Mouse (Mus musculus) stomach, embryonic 16.5 days (tissue): Measurements from ENCODE around the gene Ostn. TPM values are rescaled to one million over a fixed set of nuclear protein-coding genes. Genes with fewer than 3 reads are reported as not detected.

ENCODE experiments used
- ATAC-seq: fragments of 200-750 bp; cut with Nextera tagmentation; 2 replicates; pipeline ENCODE4 v1.8.0; 2017; ENCODE audit warnings: moderate number of reproducible peaks, moderate TSS enrichment; ENCODE audit not compliant: insufficient read depth, low FRiP score
- H3K27ac ChIP-seq: fragments of 300-500 bp; sonication (generic); 2 replicates; pipeline ENCODE4 v1.5.1; 2014; ENCODE audit warnings: low read length
- H3K27me3 ChIP-seq: fragments of 300-500 bp; sonication (generic); 2 replicates; pipeline ENCODE4 v1.6.1; 2014; ENCODE audit warnings: low read length, control low read depth, mixed read lengths; ENCODE audit not compliant: control insufficient read depth, insufficient read depth
- H3K36me3 ChIP-seq: fragments of 300-500 bp; sonication (generic); 2 replicates; pipeline ENCODE4 v1.6.1; 2014; ENCODE audit warnings: low read length; ENCODE audit not compliant: control insufficient read depth, insufficient read depth
- H3K4me1 ChIP-seq: fragments of 300-500 bp; sonication (generic); 2 replicates; pipeline ENCODE4 v1.6.1; 2014; ENCODE audit warnings: low read length, control low read depth, mixed read lengths; ENCODE audit not compliant: control insufficient read depth, insufficient read depth
- H3K4me2 ChIP-seq: fragments of 300-500 bp; sonication (generic); 2 replicates; pipeline ENCODE4 v1.6.1; 2014; ENCODE audit warnings: low read depth, low read length, mixed read lengths
- H3K4me3 ChIP-seq: fragments of 300-500 bp; sonication (generic); replicated peaks from 2 replicates; pipeline ENCODE4 v1.5.1; 2014; ENCODE audit warnings: mild to moderate bottlenecking, low read length
- H3K9ac ChIP-seq: fragments of 300-500 bp; sonication (generic); 2 replicates; pipeline ENCODE4 v1.6.1; 2014; ENCODE audit warnings: low read length
- H3K9me3 ChIP-seq: fragments of 300-500 bp; sonication (generic); replicated peaks from 2 replicates; pipeline ENCODE4 v1.6.1; 2016; ENCODE audit warnings: low read length, control low read depth; ENCODE audit not compliant: control insufficient read depth
- whole genome bisulfite sequencing: fragments of 180-500 bp; shearing (Covaris S2); extraction: QIAGEN DNeasy Blood & Tissue Kit; methylation state at CpG from one replicate; pipeline ENCODE4 v1.1.7; 2014; 5-methylcytosine and 5-hydroxymethylcytosine counted together
- polyA plus RNA-seq: library from polyadenylated mRNA; unstranded; fragments of >200 nt; fragmentation: Nextera tagmentation; extraction: Ambion mirVana; gene quantifications from 2 replicates; pipeline ENCODE4 v1.2.1, GENCODE M21; 2015

Ostn gene
- polyA plus RNA-seq, 1 experiment from 2014 or later: 0.18 TPM

- Histone ChIP-seq H3K9ac (no peak overlapping the region), H3K36me3 (no peaks in the 10 kb centered on the region), H3K27ac (no peak overlapping the region), H3K4me1 (peaks cover 7% of the 10 kb centered on the region), H3K4me2 (no peak overlapping the region), H3K9me3 (no peaks in the 10 kb centered on the region), H3K27me3 (no peaks in the 10 kb centered on the region), H3K4me3 (no peak overlapping the region)
- no peak for ATAC-seq
- WGBS: 70% methylated on average over 4 of the region's 4 CpGs
These were observed 77.8 kb downstream of the Ostn start for GRCm38 (mm10) chr16:27384893-27385603.

GRCm38 (mm10) chr16:27385649-27386048 is 78.4 kb downstream of the Ostn start:
- no peaks in the 10 kb centered on the region for H3K36me3 ChIP-seq
- H3K4me3 ChIP-seq: no peak overlapping the region
- H3K9me3 ChIP-seq: no peaks in the 10 kb centered on the region
- no peak overlapping the region for H3K27ac ChIP-seq
- peaks cover 11% of the 10 kb centered on the region for H3K4me1 ChIP-seq
- H3K27me3 ChIP-seq: no peaks in the 10 kb centered on the region
- H3K4me2 ChIP-seq: no peak overlapping the region
- no peak for ATAC-seq
- no peak overlapping the region for H3K9ac ChIP-seq
- WGBS: 88% methylated on average over 1 of the region's 1 CpGs

GRCm38 (mm10) chr16:27386850-27387407 is 79.6 kb downstream of the Ostn start:
- Histone ChIP-seq H3K36me3 (no peaks in the 10 kb centered on the region), H3K4me1 (peaks cover 16% of the 10 kb centered on the region), H3K9me3 (no peaks in the 10 kb centered on the region), H3K27ac (no peak overlapping the region), H3K4me3 (no peak overlapping the region), H3K27me3 (no peaks in the 10 kb centered on the region), H3K9ac (no peak overlapping the region), H3K4me2 (no peak overlapping the region)
- 63% methylated on average over 4 of the region's 4 CpGs for WGBS
- no peak for ATAC-seq

GRCm38 (mm10) chr16:27387634-27388611 is 80.6 kb downstream of the Ostn start:
- H3K4me3 ChIP-seq: peak overlapping the region; percentile 74
- 32% methylated on average over 12 of the region's 12 CpGs for WGBS
- H3K4me2 ChIP-seq: peak overlapping the region; percentile 87
- no peaks in the 10 kb centered on the region for H3K36me3 ChIP-seq
- peaks cover 21% of the 10 kb centered on the region for H3K4me1 ChIP-seq
- H3K9me3 ChIP-seq: no peaks in the 10 kb centered on the region
- peak; percentile 59 for ATAC-seq
- H3K27me3 ChIP-seq: no peaks in the 10 kb centered on the region
- peak overlapping the region; percentile 54 for H3K9ac ChIP-seq
- H3K27ac ChIP-seq: peak overlapping the region; percentile 90

- Histone ChIP-seq H3K27me3 (no peaks in the 10 kb centered on the region), H3K36me3 (no peaks in the 10 kb centered on the region), H3K27ac (peak within 1 kb of the TSS; percentile 97), H3K9me3 (no peaks in the 10 kb centered on the region), H3K4me2 (peak within 1 kb of the TSS; percentile 87), H3K4me1 (peaks cover 21% of the 10 kb centered on the region), H3K4me3 (peak within 1 kb of the TSS; percentile 74), H3K9ac (peak within 1 kb of the TSS; percentile 98)
- ATAC-seq: peak; percentile 95
- WGBS: under 1% methylated on average over 65 of the region's 69 CpGs
These were observed 81.6 kb downstream of the Ostn start, which contains the start of gene Ccdc50 for GRCm38 (mm10) chr16:27388761-27389451. Gene Ccdc50, plus strand, starts transcription at chr16:27388869.

- Histone ChIP-seq H3K27me3 (no peaks in the 10 kb centered on the region), H3K4me2 (peak overlapping the region; percentile 87), H3K36me3 (no peaks in the 10 kb centered on the region), H3K27ac (peak overlapping the region; percentile 97), H3K4me1 (peaks cover 21% of the 10 kb centered on the region), H3K9me3 (no peaks in the 10 kb centered on the region), H3K4me3 (peak overlapping the region; percentile 74), H3K9ac (peak overlapping the region; percentile 98)
- WGBS: 21% methylated on average over 7 of the region's 7 CpGs
- no peak for ATAC-seq
These were observed 82.4 kb downstream of the Ostn start for GRCm38 (mm10) chr16:27389534-27390282.

GRCm38 (mm10) chr16:27390306-27390705 is 83.0 kb downstream of the Ostn start:
- Histone ChIP-seq H3K27ac (no peak overlapping the region), H3K27me3 (no peaks in the 10 kb centered on the region), H3K9ac (no peak overlapping the region), H3K36me3 (no peaks in the 10 kb centered on the region), H3K9me3 (no peaks in the 10 kb centered on the region), H3K4me1 (peaks cover 26% of the 10 kb centered on the region), H3K4me3 (peak overlapping the region; percentile 74), H3K4me2 (peak overlapping the region; percentile 87)
- no peak for ATAC-seq
- WGBS: 66% methylated on average over 4 of the region's 4 CpGs

GRCm38 (mm10) chr16:27391845-27392244 is 84.6 kb downstream of the Ostn start:
- Histone ChIP-seq H3K4me2 (no peak overlapping the region), H3K4me1 (peaks cover 26% of the 10 kb centered on the region), H3K9me3 (no peaks in the 10 kb centered on the region), H3K27me3 (no peaks in the 10 kb centered on the region), H3K36me3 (no peaks in the 10 kb centered on the region), H3K9ac (no peak overlapping the region), H3K4me3 (no peak overlapping the region), H3K27ac (no peak overlapping the region)
- 68% methylated on average over 2 of the region's 2 CpGs for WGBS
- no peak for ATAC-seq
